Mouse (Mus musculus) R1 (cell line): ENCODE data around the gene Fam234a.
"Not testable (repeated sequence)": the region's sequence is repeated elsewhere in the genome, so short reads cannot be mapped to it uniquely, and the experiment has no call there.

ENCODE experiments used
- DNase-seq: peaks from one replicate; pipeline ENCODE4 v3.0.0-alpha.2; 2018; ENCODE audit warnings: low read depth, low spot score

Fam234a gene

GRCm38 (mm10) chr17:26175248-26175647 lies 68.8 kb downstream of the Fam234a start:
- not testable (repeated sequence) for DNase-seq

- DNase-seq = no peak
Measured at GRCm38 (mm10) chr17:26168039-26168438, 76.0 kb downstream of the Fam234a start.

- DNase-seq = no peak
Measured at GRCm38 (mm10) chr17:26162736-26163135, 81.3 kb downstream of the Fam234a start.
